Mouse (Mus musculus) right cerebral cortex, adult 18-20 months (tissue): ENCODE measurements around the gene Fkbp2.

Source experiments
- DNase-seq: peaks from one replicate; pipeline ENCODE4 v3.0.0; 2022; ENCODE audit warnings: mixed read lengths

Gene Fkbp2

GRCm38 (mm10) chr19:6939106-6940002 is 40.9 kb downstream of the Fkbp2 start:
- no peak for DNase-seq

GRCm38 (mm10) chr19:6937541-6938465 is 42.5 kb downstream of the Fkbp2 start:
- no peak for DNase-seq

- DNase-seq: no peak
These were observed 44.0 kb downstream of the Fkbp2 start for GRCm38 (mm10) chr19:6936299-6936698.

DNA sequence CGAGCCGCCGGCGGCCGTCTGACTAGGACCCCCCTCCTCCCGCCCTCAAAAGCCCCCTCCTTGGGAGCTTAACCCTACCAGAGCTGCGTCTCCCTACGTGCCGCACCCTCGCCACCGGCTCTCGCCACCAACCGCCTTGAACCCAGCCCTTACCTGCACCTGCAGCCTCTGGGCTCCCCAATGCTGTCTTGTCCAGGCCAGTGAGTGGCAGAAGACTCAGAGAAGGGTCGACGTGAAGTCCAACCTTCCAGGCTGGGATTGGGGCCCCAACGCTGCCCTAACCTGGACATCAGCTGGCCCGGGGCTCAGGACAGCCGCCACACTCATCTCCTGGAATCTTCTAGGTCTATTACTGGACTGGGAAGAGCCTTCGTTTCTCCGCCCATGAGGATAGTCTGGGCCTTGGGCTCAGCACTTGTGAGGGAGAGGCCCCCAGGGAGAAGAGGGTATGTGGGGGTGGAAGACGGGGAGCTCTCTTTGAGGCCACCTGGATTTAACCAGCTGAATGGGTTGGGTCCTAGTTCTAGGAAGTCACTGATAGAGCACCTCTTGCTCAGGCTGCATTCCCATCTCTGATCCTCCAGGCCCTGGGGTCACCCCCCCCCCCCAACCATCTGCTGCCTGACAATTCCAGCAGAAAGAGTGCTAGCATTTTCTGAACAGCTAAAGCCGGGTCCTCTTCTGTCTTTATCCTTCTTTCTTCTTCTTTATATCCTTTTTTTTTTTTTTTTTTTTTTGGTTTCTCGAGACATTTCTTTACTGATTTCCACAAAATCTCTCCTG is 45.9 kb downstream of the Fkbp2 start, which contains the start of gene Kcnk4:
TSS of gene Kcnk4 (minus strand) at position 321 of the 783 bp plus-strand sequence.
- DNase-seq: no peak

DNA sequence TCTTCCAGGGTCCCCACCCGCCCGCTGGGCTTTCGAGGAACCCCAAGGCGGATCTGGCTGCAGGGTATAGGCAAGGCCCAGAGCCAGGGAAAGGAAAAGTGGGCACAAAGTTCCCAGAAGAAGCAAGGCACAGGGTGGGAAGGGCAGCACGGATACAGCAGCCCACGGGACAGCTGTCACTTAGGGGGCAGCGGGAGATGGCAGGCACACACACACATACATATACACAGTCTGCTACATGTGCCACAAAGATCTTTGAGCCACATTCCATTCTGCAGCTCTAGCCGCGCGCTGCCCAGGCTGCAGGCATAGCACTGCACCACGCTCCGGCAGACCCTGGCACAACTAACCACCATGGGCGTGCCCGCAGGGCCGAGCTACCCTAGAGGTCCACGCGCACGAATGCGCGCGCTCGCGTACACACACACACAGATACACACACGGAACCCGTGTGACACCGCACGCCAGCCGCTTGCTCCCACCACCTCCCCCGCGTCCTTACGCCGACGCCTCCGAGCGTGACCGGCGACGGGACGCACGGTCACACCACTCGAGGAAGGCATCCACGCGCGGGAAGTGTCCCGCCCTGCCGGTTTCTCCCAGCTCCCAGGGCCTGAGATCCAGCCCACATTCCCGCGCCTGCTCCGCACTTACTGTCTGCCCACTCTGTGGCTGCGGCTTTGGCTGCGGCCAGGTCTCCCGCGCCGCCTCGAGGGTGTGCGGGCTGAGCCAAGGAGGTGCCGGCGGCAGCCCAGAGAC is 46.7 kb downstream of the Fkbp2 start:
- peak; percentile 73 for DNase-seq

GRCm38 (mm10) chr19:6933102-6933435 is 47.2 kb downstream of the Fkbp2 start:
- no peak for DNase-seq

- DNase-seq: no peak
These were observed 48.3 kb downstream of the Fkbp2 start for GRCm38 (mm10) chr19:6932018-6932417.

- no peak for DNase-seq
These were observed 49.3 kb downstream of the Fkbp2 start for GRCm38 (mm10) chr19:6931002-6931401.

DNA sequence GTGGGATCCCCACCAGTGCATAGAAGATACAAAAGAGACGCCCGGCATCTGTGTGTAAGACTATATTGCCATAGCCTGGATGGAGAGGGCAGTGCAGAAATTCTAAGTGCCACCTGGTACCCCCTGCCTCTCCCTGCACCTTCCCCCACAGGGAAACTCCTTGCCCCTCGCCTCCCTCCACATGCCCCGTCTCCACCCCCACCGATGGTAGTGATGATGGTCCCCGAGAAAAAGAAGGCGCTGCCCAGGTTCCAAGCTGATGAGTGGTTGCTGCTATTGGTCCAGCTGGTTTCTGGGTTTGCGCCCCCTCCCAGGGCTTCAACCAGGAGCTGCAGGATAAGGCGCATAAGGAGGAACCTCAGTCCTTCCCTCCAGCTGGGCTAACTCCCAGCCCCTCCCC is 52.2 kb downstream of the Fkbp2 start:
- DNase-seq: no peak
